Mouse (Mus musculus) neural tube, embryonic 14.5 days (tissue): ENCODE measurements around the gene Fam214a. TPM values are rescaled to one million over a fixed set of nuclear protein-coding genes. Genes with fewer than 3 reads are reported as not detected.

Experiments used
- ATAC-seq: fragments of 200-750 bp; cut with Nextera tagmentation; 2 replicates; pipeline ENCODE4 v1.8.0; 2017; ENCODE audit warnings: low read depth, mild to moderate bottlenecking, moderate TSS enrichment, moderate library complexity
- H3K27ac ChIP-seq: fragments of 300-500 bp; sonication (generic); 2 replicates; pipeline ENCODE4 v1.5.1; 2014; ENCODE audit warnings: low read depth, mild to moderate bottlenecking, control low read depth, low read length, moderate library complexity, mixed read lengths
- H3K27me3 ChIP-seq: fragments of 300-500 bp; sonication (generic); 2 replicates; pipeline ENCODE4 v1.6.1; 2014; ENCODE audit warnings: low read length; ENCODE audit not compliant: control insufficient read depth, insufficient read depth
- H3K36me3 ChIP-seq: fragments of 300-500 bp; sonication (generic); 2 replicates; pipeline ENCODE4 v1.6.1; 2014; ENCODE audit warnings: low read length, mixed read lengths; ENCODE audit not compliant: control insufficient read depth, insufficient read depth
- H3K4me1 ChIP-seq: fragments of 300-500 bp; sonication (generic); 2 replicates; pipeline ENCODE4 v1.6.1; 2014; ENCODE audit warnings: low read length; ENCODE audit not compliant: control insufficient read depth, insufficient read depth
- H3K4me2 ChIP-seq: fragments of 300-500 bp; sonication (generic); 2 replicates; pipeline ENCODE4 v1.6.1; 2014; ENCODE audit warnings: mild to moderate bottlenecking, low read depth, low read length, control low read depth
- H3K4me3 ChIP-seq: fragments of 300-500 bp; sonication (generic); 2 replicates; pipeline ENCODE4 v1.5.1; 2014; ENCODE audit warnings: low read depth, low read length, control low read depth, mixed read lengths
- H3K9ac ChIP-seq: fragments of 300-500 bp; sonication (generic); replicated peaks from 2 replicates; pipeline ENCODE4 v1.6.1; 2014; ENCODE audit warnings: low read depth, mild to moderate bottlenecking, control low read depth, low read length, mixed read lengths
- H3K9me3 ChIP-seq: fragments of 300-500 bp; sonication (generic); 2 replicates; pipeline ENCODE4 v1.6.1; 2016; ENCODE audit warnings: low read length; ENCODE audit not compliant: control insufficient read depth
- WGBS: fragments of 180-500 bp; shearing (Covaris S2); extraction: QIAGEN DNeasy Blood & Tissue Kit; methylation state at CpG from one replicate; pipeline ENCODE4 v1.1.7; 2014; 5-methylcytosine and 5-hydroxymethylcytosine counted together
- polyA plus RNA-seq: library from polyadenylated mRNA; unstranded; fragments of >200 nt; fragmentation: Nextera tagmentation; extraction: Ambion mirVana; gene quantifications from 2 replicates; pipeline ENCODE4 v1.2.1, GENCODE M21; 2014

Gene Fam214a
- polyA plus RNA-seq, 1 experiment from 2014 or later, result 30.8 TPM

GRCm38 (mm10) chr9:75064678-75065331 is 112.1 kb downstream of the Fam214a start:
- 66% methylated on average over 9 of the region's 9 CpGs for WGBS
- no peaks in the 10 kb centered on the region for H3K27me3 ChIP-seq
- ATAC-seq, result no peak
- H3K4me2 ChIP-seq, result no peak overlapping the region
- H3K9ac ChIP-seq, result no peak overlapping the region
- 0 out of 2 replicates have a peak, but pooled peaks cover 6% of the 10 kb centered on the region for H3K36me3 ChIP-seq
- no peaks in the 10 kb centered on the region for H3K9me3 ChIP-seq
- H3K27ac ChIP-seq, result no peak overlapping the region
- H3K4me3 ChIP-seq, result no peak overlapping the region
- H3K4me1 ChIP-seq, result no peaks in the 10 kb centered on the region

DNA sequence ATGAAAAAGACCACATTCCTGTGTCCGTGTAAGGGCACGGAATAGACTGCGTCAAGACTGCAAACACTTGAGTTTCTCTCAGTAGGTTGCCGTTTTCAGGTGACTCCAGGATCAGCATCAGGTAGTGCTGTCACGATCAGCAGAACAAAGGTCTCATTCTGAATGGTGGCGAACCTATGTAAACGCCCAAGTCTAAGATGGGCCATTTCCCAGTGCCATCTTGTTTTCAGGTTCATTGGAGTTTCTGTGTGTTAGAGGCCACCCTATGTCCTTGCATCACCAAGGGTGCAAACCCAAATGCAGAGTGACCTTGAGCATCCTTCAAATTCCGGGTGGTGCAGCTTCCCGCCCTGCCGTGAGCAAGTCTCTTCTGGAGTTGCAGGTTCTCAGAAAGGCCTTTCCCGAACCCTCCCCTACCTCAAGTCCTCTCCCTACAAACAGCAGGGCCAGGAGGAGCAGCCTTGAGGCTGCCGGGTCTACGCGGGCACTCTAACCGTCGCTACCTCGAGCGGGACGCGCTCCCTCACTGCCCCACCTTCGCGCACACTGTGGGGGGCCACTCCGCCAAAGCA is 117.9 kb downstream of the Fam214a start, which contains the start of gene Myo5a:
TSS of gene Myo5a (plus strand) at position 559 of the 572 bp plus-strand sequence.
- no peak; the same call in 1 of the 2 replicates for ATAC-seq
- H3K4me3 ChIP-seq, result peak within 1 kb of the TSS; percentile 89
- H3K9me3 ChIP-seq, result no peaks in the 10 kb centered on the region
- no peaks in the 10 kb centered on the region for H3K27me3 ChIP-seq
- H3K4me2 ChIP-seq, result peak within 1 kb of the TSS; percentile 70
- WGBS, result 21% methylated on average over 23 of the region's 23 CpGs
- peaks cover 13% of the 10 kb centered on the region; the same call in 1 of the 2 replicates for H3K4me1 ChIP-seq
- peak within 1 kb of the TSS; percentile 96 for H3K9ac ChIP-seq
- no peaks in the 10 kb centered on the region for H3K36me3 ChIP-seq
- peak within 1 kb of the TSS; percentile 97 for H3K27ac ChIP-seq

DNA sequence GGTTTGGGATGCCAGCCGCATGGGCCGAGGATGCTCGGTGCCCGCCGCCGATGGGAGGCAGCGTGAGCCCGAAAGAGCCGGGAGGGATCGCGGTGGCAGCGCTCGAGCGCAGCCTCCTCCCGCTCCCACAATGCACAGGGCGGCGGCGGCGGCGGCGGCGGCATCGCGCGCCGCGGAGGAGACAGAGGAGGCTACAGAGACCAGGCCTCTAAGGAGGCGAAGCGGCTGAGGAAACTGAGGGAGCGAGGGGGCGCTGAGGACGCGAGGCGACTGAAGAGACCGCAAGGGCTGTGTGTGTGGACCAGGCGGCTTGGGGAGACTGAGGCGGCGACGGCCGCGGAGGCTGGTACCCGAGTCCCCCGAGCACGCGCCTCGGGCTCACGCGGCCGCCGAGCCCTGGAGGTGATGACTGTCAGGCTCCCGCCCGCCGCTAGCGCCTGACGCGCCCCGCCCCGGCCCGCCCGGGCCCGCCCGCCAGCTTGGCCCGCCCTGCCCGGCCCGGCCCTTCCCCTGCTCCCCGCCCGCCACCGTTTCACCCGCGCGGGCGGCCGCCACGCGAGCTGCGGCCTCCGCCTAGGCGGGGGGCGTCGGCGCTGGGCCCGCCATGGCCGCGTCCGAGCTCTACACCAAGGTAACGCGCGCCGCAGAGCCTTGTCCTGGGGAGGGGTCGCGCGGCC is 118.5 kb downstream of the Fam214a start:
- H3K9ac ChIP-seq, result peak overlapping the region; percentile 96
- H3K9me3 ChIP-seq, result no peaks in the 10 kb centered on the region
- H3K27ac ChIP-seq, result peak overlapping the region; percentile 97
- peaks cover 13% of the 10 kb centered on the region; the same call in 1 of the 2 replicates for H3K4me1 ChIP-seq
- peak overlapping the region; percentile 89 for H3K4me3 ChIP-seq
- under 1% methylated on average over 65 of the region's 92 CpGs for WGBS
- peak overlapping the region; percentile 70 for H3K4me2 ChIP-seq
- H3K36me3 ChIP-seq, result no peaks in the 10 kb centered on the region
- H3K27me3 ChIP-seq, result no peaks in the 10 kb centered on the region
- peak; percentile 97 for ATAC-seq

DNA sequence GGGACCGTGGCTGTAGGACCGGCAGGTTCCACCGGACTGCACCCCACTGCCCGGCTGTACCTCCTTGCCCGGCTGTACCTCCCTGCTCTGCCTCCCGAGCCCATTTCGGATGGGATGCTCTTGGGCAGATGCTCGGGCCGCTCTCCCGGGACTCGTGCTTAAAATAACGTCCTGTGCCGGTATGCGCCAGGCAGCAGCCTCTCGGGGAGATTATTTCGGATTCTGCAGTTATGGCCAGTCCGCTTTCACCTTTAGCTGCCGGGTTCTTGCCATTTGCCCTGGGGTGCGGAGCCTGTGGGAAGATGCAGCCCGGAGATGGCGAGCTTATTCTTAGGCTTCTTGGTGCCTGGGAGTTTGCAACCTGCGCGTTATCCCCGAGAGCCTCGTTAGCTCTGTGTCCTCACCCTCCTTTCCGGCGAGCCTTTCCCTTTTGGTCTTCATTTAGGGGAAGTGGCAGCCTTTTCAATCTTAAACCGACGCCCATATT is 119.1 kb downstream of the Fam214a start:
- Histone ChIP-seq H3K4me1 (peaks cover 13% of the 10 kb centered on the region; the same call in 1 of the 2 replicates), H3K9ac (peak overlapping the region; percentile 96), H3K36me3 (no peaks in the 10 kb centered on the region), H3K4me2 (peak overlapping the region; percentile 70), H3K27ac (peak overlapping the region; percentile 97), H3K4me3 (peak overlapping the region; percentile 89), H3K9me3 (no peaks in the 10 kb centered on the region), H3K27me3 (no peaks in the 10 kb centered on the region)
- under 1% methylated on average over 29 of the region's 29 CpGs for WGBS
- ATAC-seq, result peak; percentile 18

GRCm38 (mm10) chr9:75072361-75072760 is 119.7 kb downstream of the Fam214a start:
- ATAC-seq, result no peak
- Histone ChIP-seq H3K27ac (no peak overlapping the region; the same call in 1 of the 2 replicates), H3K36me3 (no peaks in the 10 kb centered on the region), H3K4me2 (peak overlapping the region; percentile 70), H3K9me3 (no peaks in the 10 kb centered on the region), H3K4me1 (peaks cover 13% of the 10 kb centered on the region; the same call in 1 of the 2 replicates), H3K4me3 (peak overlapping the region; percentile 89), H3K9ac (peak overlapping the region; percentile 96), H3K27me3 (no peaks in the 10 kb centered on the region)
- WGBS, result 8% methylated on average over 3 of the region's 3 CpGs

GRCm38 (mm10) chr9:75077191-75077590 is 124.5 kb downstream of the Fam214a start:
- Histone ChIP-seq H3K9ac (no peak overlapping the region), H3K4me2 (no peak overlapping the region), H3K27me3 (no peaks in the 10 kb centered on the region), H3K4me3 (no peak overlapping the region), H3K27ac (no peak overlapping the region), H3K4me1 (peaks cover 13% of the 10 kb centered on the region; the same call in 1 of the 2 replicates), H3K9me3 (no peaks in the 10 kb centered on the region), H3K36me3 (no peaks in the 10 kb centered on the region)
- no peak for ATAC-seq

Other genes starting within 250 kb of the Fam214a start
- 3.5 and 4.6 TPM in 2 replicates for gene Onecut1, start 91.0 kb upstream of the Fam214a start, polyA plus RNA-seq
- gene Arpp19, start 84.7 kb downstream of the Fam214a start, polyA plus RNA-seq, result 209 and 219 TPM in 2 replicates
- 56.6 and 60.0 TPM in 2 replicates for gene Myo5a, start 118.1 kb downstream of the Fam214a start, polyA plus RNA-seq